Mouse (Mus musculus): ENCODE measurements at regions not wholly inside any gene's neighbourhood (a gene's known extent, or its start where the extent isn't known, plus 50 kb on each side); places are given as distances from the start of the nearest gene placed in this dataset.

- no peak overlapping the region for H3K27ac ChIP-seq (ENCODE audit: low read depth, low read length)
- no peaks in the 10 kb centered on the region for H3K9me3 ChIP-seq (ENCODE audit: control insufficient read depth, low read length)
- no peak for DNase-seq (ENCODE audit: low spot score)
- H3K4me1 ChIP-seq (ENCODE audit: control insufficient read depth, insufficient read depth, low read length), result no peaks in the 10 kb centered on the region
- H3K4me3 ChIP-seq (ENCODE audit: low read depth, low read length), result no peak overlapping the region
- H3K27me3 ChIP-seq (ENCODE audit: control insufficient read depth, insufficient read depth, low read length), result no peaks in the 10 kb centered on the region
- no peak overlapping the region for H3K9ac ChIP-seq (ENCODE audit: low read length)
- no peak overlapping the region for H3K4me2 ChIP-seq (ENCODE audit: low read depth)
- ATAC-seq (ENCODE audit: insufficient read depth, low FRiP score, low TSS enrichment), result no peak
- H3K36me3 ChIP-seq (ENCODE audit: control insufficient read depth, insufficient read depth, low read length), result no peaks in the 10 kb centered on the region
- WGBS, result 55% methylated on average over 3 of the region's 3 CpGs
Observed at GRCm38 (mm10) chr10:38458975-38459374, 362.6 kb downstream of the Rfpl4b start.

- H3K4me1 ChIP-seq (ENCODE audit: control insufficient read depth, insufficient read depth, low read length), result no peaks in the 10 kb centered on the region
- H3K9me3 ChIP-seq (ENCODE audit: control insufficient read depth, low read length), result no peaks in the 10 kb centered on the region
- no peak overlapping the region for H3K27ac ChIP-seq (ENCODE audit: low read depth, low read length)
- H3K4me3 ChIP-seq (ENCODE audit: low read depth, low read length), result no peak overlapping the region
- no peaks in the 10 kb centered on the region for H3K27me3 ChIP-seq (ENCODE audit: control insufficient read depth, insufficient read depth, low read length)
- DNase-seq (ENCODE audit: low spot score) (no peak), ATAC-seq (ENCODE audit: insufficient read depth, low FRiP score, low TSS enrichment) (no peak)
- no peak overlapping the region for H3K9ac ChIP-seq (ENCODE audit: low read length)
- no peak overlapping the region for H3K4me2 ChIP-seq (ENCODE audit: low read depth)
- 81% methylated on average over 3 of the region's 3 CpGs for WGBS
- no peaks in the 10 kb centered on the region for H3K36me3 ChIP-seq (ENCODE audit: control insufficient read depth, insufficient read depth, low read length)
Observed at GRCm38 (mm10) chr10:38458424-38458823, 363.2 kb downstream of the Rfpl4b start.

DNA sequence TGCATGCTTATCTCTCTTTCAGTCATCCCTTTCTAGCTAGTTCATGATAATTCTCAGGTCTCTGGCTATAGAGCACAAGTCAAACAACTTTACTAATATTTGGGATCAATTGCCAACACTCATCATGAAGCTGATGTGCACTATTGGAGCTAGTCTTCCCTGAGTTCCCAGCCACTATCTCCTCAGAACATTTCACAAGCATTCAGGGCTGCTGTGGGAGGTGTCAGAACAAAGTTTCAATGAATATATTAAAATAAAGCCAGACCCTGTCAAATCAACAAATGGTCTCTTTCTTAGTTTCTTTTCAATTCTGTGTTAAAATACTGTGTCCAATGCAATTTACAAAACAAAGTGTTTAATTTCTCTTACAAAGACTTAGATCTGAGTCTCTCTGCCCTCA, 364.8 kb downstream of the Rfpl4b start:
- H3K9ac ChIP-seq (ENCODE audit: low read length), result no peak overlapping the region
- no peak overlapping the region for H3K4me2 ChIP-seq (ENCODE audit: low read depth)
- H3K36me3 ChIP-seq (ENCODE audit: control insufficient read depth, insufficient read depth, low read length), result no peaks in the 10 kb centered on the region
- no peak overlapping the region for H3K27ac ChIP-seq (ENCODE audit: low read depth, low read length)
- no peaks in the 10 kb centered on the region for H3K27me3 ChIP-seq (ENCODE audit: control insufficient read depth, insufficient read depth, low read length)
- H3K4me3 ChIP-seq (ENCODE audit: low read depth, low read length), result no peak overlapping the region
- H3K9me3 ChIP-seq (ENCODE audit: control insufficient read depth, low read length), result no peaks in the 10 kb centered on the region
- H3K4me1 ChIP-seq (ENCODE audit: control insufficient read depth, insufficient read depth, low read length), result no peaks in the 10 kb centered on the region
- no peak for ATAC-seq (ENCODE audit: insufficient read depth, low FRiP score, low TSS enrichment)
- no peak for DNase-seq (ENCODE audit: low spot score)

DNA sequence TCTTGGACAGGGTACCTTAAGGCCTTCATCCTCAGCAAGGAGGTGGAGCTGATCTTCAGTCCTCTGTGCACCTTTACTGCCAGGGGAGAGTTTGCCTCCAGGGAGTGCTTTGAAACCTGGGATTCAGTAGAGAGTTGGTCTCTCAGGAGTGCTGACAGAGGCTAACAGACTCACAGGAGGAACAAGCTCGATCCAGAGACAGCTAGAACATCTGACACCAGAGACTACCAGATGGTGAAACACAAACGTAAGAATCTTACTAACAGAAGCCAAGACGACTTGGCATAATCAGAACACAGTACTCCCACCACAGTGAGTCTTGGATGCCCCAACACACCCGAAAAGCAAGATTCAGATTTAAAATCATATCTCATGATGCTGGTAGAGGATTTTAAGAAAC, 372.3 kb downstream of the Rfpl4b start:
- H3K4me2 ChIP-seq (ENCODE audit: low read depth), result no peak overlapping the region
- ATAC-seq (ENCODE audit: insufficient read depth, low FRiP score, low TSS enrichment), result no peak
- H3K4me1 ChIP-seq (ENCODE audit: control insufficient read depth, insufficient read depth, low read length), result no peaks in the 10 kb centered on the region
- H3K27ac ChIP-seq (ENCODE audit: low read depth, low read length), result no peak overlapping the region
- WGBS, result 89% methylated on average over 4 of the region's 4 CpGs
- no peak overlapping the region for H3K4me3 ChIP-seq (ENCODE audit: low read depth, low read length)
- H3K36me3 ChIP-seq (ENCODE audit: control insufficient read depth, insufficient read depth, low read length), result no peaks in the 10 kb centered on the region
- no peak overlapping the region for H3K9ac ChIP-seq (ENCODE audit: low read length)
- H3K9me3 ChIP-seq (ENCODE audit: control insufficient read depth, low read length), result no peaks in the 10 kb centered on the region
- no peak for DNase-seq (ENCODE audit: low spot score)
- no peaks in the 10 kb centered on the region for H3K27me3 ChIP-seq (ENCODE audit: control insufficient read depth, insufficient read depth, low read length)

GRCm38 (mm10) chr10:38447706-38448105, 373.9 kb downstream of the Rfpl4b start:
- Histone ChIP-seq H3K4me1 (ENCODE audit: control insufficient read depth, insufficient read depth, low read length) (no peaks in the 10 kb centered on the region), H3K36me3 (ENCODE audit: control insufficient read depth, insufficient read depth, low read length) (no peaks in the 10 kb centered on the region), H3K4me3 (ENCODE audit: low read depth, low read length) (no peak overlapping the region), H3K9me3 (ENCODE audit: control insufficient read depth, low read length) (no peaks in the 10 kb centered on the region), H3K27ac (ENCODE audit: low read depth, low read length) (no peak overlapping the region), H3K4me2 (ENCODE audit: low read depth) (no peak overlapping the region), H3K27me3 (ENCODE audit: control insufficient read depth, insufficient read depth, low read length) (no peaks in the 10 kb centered on the region), H3K9ac (ENCODE audit: low read length) (no peak overlapping the region)
- 93% methylated on average over 1 of the region's 1 CpGs for WGBS
- ATAC-seq (ENCODE audit: insufficient read depth, low FRiP score, low TSS enrichment) (no peak), DNase-seq (ENCODE audit: low spot score) (no peak)

DNA sequence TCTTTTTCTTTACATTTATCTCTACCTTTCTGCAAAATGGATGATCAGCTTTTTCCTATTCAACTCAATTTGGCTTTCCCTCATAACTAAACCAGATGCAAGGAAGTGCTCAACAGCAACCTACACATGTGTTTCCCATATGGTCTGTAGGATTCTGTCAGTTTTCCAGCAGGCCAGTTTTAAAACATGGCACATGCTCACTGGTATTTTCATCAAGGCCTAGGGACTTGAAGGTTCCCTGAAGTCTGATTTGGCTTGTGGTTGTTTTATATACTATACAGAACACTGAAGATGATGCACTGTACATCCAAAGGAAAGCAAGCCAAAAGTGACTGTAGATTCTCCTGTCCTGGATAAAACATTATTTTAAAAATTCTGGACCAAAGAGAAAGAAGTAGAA, 374.3 kb downstream of the Rfpl4b start:
- Histone ChIP-seq H3K27me3 (ENCODE audit: control insufficient read depth, insufficient read depth, low read length) (no peaks in the 10 kb centered on the region), H3K36me3 (ENCODE audit: control insufficient read depth, insufficient read depth, low read length) (no peaks in the 10 kb centered on the region), H3K4me2 (ENCODE audit: low read depth) (no peak overlapping the region), H3K9ac (ENCODE audit: low read length) (no peak overlapping the region), H3K4me3 (ENCODE audit: low read depth, low read length) (no peak overlapping the region), H3K4me1 (ENCODE audit: control insufficient read depth, insufficient read depth, low read length) (no peaks in the 10 kb centered on the region), H3K9me3 (ENCODE audit: control insufficient read depth, low read length) (no peaks in the 10 kb centered on the region), H3K27ac (ENCODE audit: low read depth, low read length) (no peak overlapping the region)
- ATAC-seq (ENCODE audit: insufficient read depth, low FRiP score, low TSS enrichment) (no peak), DNase-seq (ENCODE audit: low spot score) (no peak)

GRCm38 (mm10) chr10:38439286-38439685, 382.3 kb downstream of the Rfpl4b start:
- no peaks in the 10 kb centered on the region for H3K4me1 ChIP-seq (ENCODE audit: control insufficient read depth, insufficient read depth, low read length)
- no peaks in the 10 kb centered on the region for H3K27me3 ChIP-seq (ENCODE audit: control insufficient read depth, insufficient read depth, low read length)
- 95% methylated on average over 2 of the region's 2 CpGs for WGBS
- no peak for ATAC-seq (ENCODE audit: insufficient read depth, low FRiP score, low TSS enrichment)
- no peak overlapping the region for H3K27ac ChIP-seq (ENCODE audit: low read depth, low read length)
- H3K4me3 ChIP-seq (ENCODE audit: low read depth, low read length), result no peak overlapping the region
- no peak for DNase-seq (ENCODE audit: low spot score)
- H3K9ac ChIP-seq (ENCODE audit: low read length), result no peak overlapping the region
- no peak overlapping the region for H3K4me2 ChIP-seq (ENCODE audit: low read depth)
- H3K36me3 ChIP-seq (ENCODE audit: control insufficient read depth, insufficient read depth, low read length), result no peaks in the 10 kb centered on the region
- H3K9me3 ChIP-seq (ENCODE audit: control insufficient read depth, low read length), result no peaks in the 10 kb centered on the region

- no peak for DNase-seq (ENCODE audit: low spot score)
- Histone ChIP-seq H3K4me3 (ENCODE audit: low read depth, low read length) (no peak overlapping the region), H3K27me3 (ENCODE audit: control insufficient read depth, insufficient read depth, low read length) (no peaks in the 10 kb centered on the region), H3K4me2 (ENCODE audit: low read depth) (no peak overlapping the region), H3K9me3 (ENCODE audit: control insufficient read depth, low read length) (no peaks in the 10 kb centered on the region), H3K4me1 (ENCODE audit: control insufficient read depth, insufficient read depth, low read length) (no peaks in the 10 kb centered on the region), H3K27ac (ENCODE audit: low read depth, low read length) (no peak overlapping the region), H3K36me3 (ENCODE audit: control insufficient read depth, insufficient read depth, low read length) (no peaks in the 10 kb centered on the region), H3K9ac (ENCODE audit: low read length) (no peak overlapping the region)
- no peak for ATAC-seq (ENCODE audit: insufficient read depth, low FRiP score, low TSS enrichment)
- 93% methylated on average over 3 of the region's 3 CpGs for WGBS
Observed at GRCm38 (mm10) chr10:38436907-38437306, 384.7 kb downstream of the Rfpl4b start.

DNA sequence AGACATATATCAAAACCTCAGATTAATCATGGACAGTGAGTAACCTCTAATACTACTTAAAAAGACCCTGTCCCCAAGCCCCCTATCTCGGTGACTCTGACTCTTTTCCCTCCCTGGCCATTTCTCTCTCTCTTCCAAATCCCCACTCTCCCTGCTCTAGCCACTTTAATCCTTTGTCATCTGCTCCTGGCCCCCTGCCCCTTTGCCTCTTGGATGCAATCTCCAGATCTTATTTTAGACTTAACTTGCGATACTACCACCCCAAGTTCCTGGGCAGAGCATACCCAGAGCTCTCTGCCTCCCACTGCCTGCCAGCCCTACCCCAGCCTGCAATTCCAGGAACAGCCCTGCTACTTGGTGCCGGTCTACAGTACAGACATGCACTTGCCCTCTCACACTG, 400.0 kb downstream of the Rfpl4b start:
- Histone ChIP-seq H3K4me1 (ENCODE audit: control insufficient read depth, insufficient read depth, low read length) (no peaks in the 10 kb centered on the region), H3K36me3 (ENCODE audit: control insufficient read depth, insufficient read depth, low read length) (no peaks in the 10 kb centered on the region), H3K4me3 (ENCODE audit: low read depth, low read length) (no peak overlapping the region), H3K27ac (ENCODE audit: low read depth, low read length) (no peak overlapping the region), H3K9me3 (ENCODE audit: control insufficient read depth, low read length) (no peaks in the 10 kb centered on the region), H3K9ac (ENCODE audit: low read length) (no peak overlapping the region), H3K4me2 (ENCODE audit: low read depth) (no peak overlapping the region), H3K27me3 (ENCODE audit: control insufficient read depth, insufficient read depth, low read length) (no peaks in the 10 kb centered on the region)
- ATAC-seq (ENCODE audit: insufficient read depth, low FRiP score, low TSS enrichment) (no peak), DNase-seq (ENCODE audit: low spot score) (no peak)
- WGBS, result 86% methylated on average over 3 of the region's 3 CpGs

Data from neural tube, embryonic 11.5 days (tissue).